Mouse (Mus musculus) bone marrow, adult 2 months (tissue): Measurements from ENCODE around the gene Olfr1375.

Experiments used
- CTCF ChIP-seq: fragments of 200-500 bp; IDR thresholded peaks from 2 replicates; pipeline ENCODE4 v1.5.1; 2011; ENCODE audit warnings: low read length, control low read depth; ENCODE audit not compliant: control insufficient read depth, insufficient read depth
- POLR2A ChIP-seq: fragments of 200-500 bp; IDR thresholded peaks from 2 replicates; pipeline ENCODE4 v1.6.1; 2011; ENCODE audit warnings: low read depth, mild to moderate bottlenecking, control low read depth, low read length, borderline replicate concordance; ENCODE audit not compliant: control insufficient read depth

GRCm38 (mm10) chr11:51063841-51064240 lies 15.9 kb downstream of the Olfr1375 start:
- TF ChIP-seq CTCF, result no peak
- TF ChIP-seq POLR2A, result no peak
